Mouse (Mus musculus): ENCODE results near the gene Fmnl2. TPM values are rescaled to one million over a fixed set of nuclear protein-coding genes. Genes with fewer than 3 reads are reported as not detected.

Gene Fmnl2
- total RNA-seq, 4 experiments from 2014 or later: 43.9 to 45.7 (median 44.3) TPM

- no peak for DNase-seq (ENCODE audit: low spot score in 2 of 2)
These were observed 94.6 kb downstream of the Fmnl2 start for GRCm38 (mm10) chr2:52952202-52952730.

- DNase-seq (ENCODE audit: low spot score in 2 of 2): peak; percentile 71 to 75
These were observed 97.4 kb downstream of the Fmnl2 start for GRCm38 (mm10) chr2:52955090-52955489.

GRCm38 (mm10) chr2:52955831-52956230 lies 98.2 kb downstream of the Fmnl2 start:
- DNase-seq (ENCODE audit: low spot score in 2 of 2): no peak

GRCm38 (mm10) chr2:52957771-52958534 lies 100.3 kb downstream of the Fmnl2 start:
- no peak for DNase-seq (ENCODE audit: low spot score in 2 of 2)

GRCm38 (mm10) chr2:52958535-52959290 lies 101.1 kb downstream of the Fmnl2 start:
- DNase-seq (ENCODE audit: low spot score in 2 of 2): peak; percentile 44

GRCm38 (mm10) chr2:52959291-52959621 lies 101.6 kb downstream of the Fmnl2 start:
- no peak for DNase-seq (ENCODE audit: low spot score in 2 of 2)

- DNase-seq (ENCODE audit: low spot score in 2 of 2): no peak
These were observed 102.3 kb downstream of the Fmnl2 start for GRCm38 (mm10) chr2:52959982-52960381.

- DNase-seq (ENCODE audit: low spot score in 2 of 2): no peak
These were observed 103.0 kb downstream of the Fmnl2 start for GRCm38 (mm10) chr2:52960697-52961096.

- no peak for DNase-seq (ENCODE audit: low spot score in 2 of 2)
These were observed 105.8 kb downstream of the Fmnl2 start for GRCm38 (mm10) chr2:52963439-52963838.

GRCm38 (mm10) chr2:52964386-52964928 lies 106.8 kb downstream of the Fmnl2 start:
- no peak for DNase-seq (ENCODE audit: low spot score in 2 of 2)

GRCm38 (mm10) chr2:52966227-52966626 lies 108.6 kb downstream of the Fmnl2 start:
- no peak for DNase-seq (ENCODE audit: low spot score in 2 of 2)

GRCm38 (mm10) chr2:52966820-52967460 lies 109.3 kb downstream of the Fmnl2 start:
- no peak for DNase-seq (ENCODE audit: low spot score in 2 of 2)

- DNase-seq (ENCODE audit: low spot score in 2 of 2): no peak
These were observed 109.8 kb downstream of the Fmnl2 start for GRCm38 (mm10) chr2:52967461-52967823.

- DNase-seq (ENCODE audit: low spot score in 2 of 2): no peak
These were observed 111.2 kb downstream of the Fmnl2 start for GRCm38 (mm10) chr2:52968884-52969283.

- no peak for DNase-seq (ENCODE audit: low spot score in 2 of 2)
These were observed 116.4 kb downstream of the Fmnl2 start for GRCm38 (mm10) chr2:52974056-52974455.

GRCm38 (mm10) chr2:52974776-52975175 lies 117.1 kb downstream of the Fmnl2 start:
- DNase-seq (ENCODE audit: low spot score in 2 of 2): no peak

- no peak for DNase-seq (ENCODE audit: low spot score in 2 of 2)
These were observed 120.4 kb downstream of the Fmnl2 start for GRCm38 (mm10) chr2:52977921-52978675.

- no peak for DNase-seq (ENCODE audit: low spot score in 2 of 2)
These were observed 121.1 kb downstream of the Fmnl2 start for GRCm38 (mm10) chr2:52978796-52979195.

GRCm38 (mm10) chr2:52979280-52979763 lies 121.7 kb downstream of the Fmnl2 start:
- DNase-seq (ENCODE audit: low spot score in 2 of 2): no peak

- no peak for DNase-seq (ENCODE audit: low spot score in 2 of 2)
These were observed 123.5 kb downstream of the Fmnl2 start for GRCm38 (mm10) chr2:52981126-52981525.

- DNase-seq (ENCODE audit: low spot score in 2 of 2): no peak
These were observed 123.9 kb downstream of the Fmnl2 start for GRCm38 (mm10) chr2:52981595-52981994.
